Mouse (Mus musculus) intestine, embryonic 15.5 days (tissue): ENCODE results near the gene Phc3. TPM values are rescaled to one million over a fixed set of nuclear protein-coding genes. Genes with fewer than 3 reads are reported as not detected.

Experiments used
- ATAC-seq: fragments of 200-750 bp; cut with Nextera tagmentation; 2 replicates; pipeline ENCODE4 v1.8.0; 2017; ENCODE audit warnings: moderate TSS enrichment, moderate library complexity
- H3K27ac ChIP-seq: fragments of 300-500 bp; sonication (generic); 2 replicates; pipeline ENCODE4 v1.5.1; 2015; ENCODE audit warnings: mild to moderate bottlenecking, inconsistent platforms
- H3K27me3 ChIP-seq: fragments of 300-500 bp; sonication (generic); replicated peaks from 2 replicates; pipeline ENCODE4 v1.6.1; 2015; ENCODE audit warnings: inconsistent platforms
- H3K36me3 ChIP-seq: fragments of 300-500 bp; sonication (generic); 2 replicates; pipeline ENCODE4 v1.6.1; 2015; ENCODE audit warnings: inconsistent platforms
- H3K4me1 ChIP-seq: fragments of 300-500 bp; sonication (generic); replicated peaks from 2 replicates; pipeline ENCODE4 v1.6.1; 2015; ENCODE audit warnings: inconsistent platforms
- H3K4me2 ChIP-seq: fragments of 300-500 bp; sonication (generic); replicated peaks from 2 replicates; pipeline ENCODE4 v1.6.1; 2015; ENCODE audit warnings: mild to moderate bottlenecking, inconsistent platforms
- H3K4me3 ChIP-seq: fragments of 300-500 bp; sonication (generic); replicated peaks from 2 replicates; pipeline ENCODE4 v1.5.1; 2015; ENCODE audit warnings: inconsistent platforms
- H3K9ac ChIP-seq: fragments of 300-500 bp; sonication (generic); 2 replicates; pipeline ENCODE4 v1.6.1; 2015; ENCODE audit warnings: inconsistent platforms
- H3K9me3 ChIP-seq: fragments of 300-500 bp; sonication (generic); 2 replicates; pipeline ENCODE4 v1.6.1; 2016; ENCODE audit warnings: inconsistent platforms
- WGBS: fragments of 180-500 bp; shearing (Covaris S2); methylation state at CpG from one replicate; pipeline ENCODE4 v1.1.7; 2015; 5-methylcytosine and 5-hydroxymethylcytosine counted together
- polyA plus RNA-seq: library from polyadenylated mRNA; unstranded; fragments of >200 nt; fragmentation: Nextera tagmentation; extraction: Ambion mirVana; gene quantifications from 2 replicates; pipeline ENCODE4 v1.2.1, GENCODE M21; 2015

The Phc3 gene
- polyA plus RNA-seq, 1 experiment from 2014 or later, result 5.5 TPM

DNA sequence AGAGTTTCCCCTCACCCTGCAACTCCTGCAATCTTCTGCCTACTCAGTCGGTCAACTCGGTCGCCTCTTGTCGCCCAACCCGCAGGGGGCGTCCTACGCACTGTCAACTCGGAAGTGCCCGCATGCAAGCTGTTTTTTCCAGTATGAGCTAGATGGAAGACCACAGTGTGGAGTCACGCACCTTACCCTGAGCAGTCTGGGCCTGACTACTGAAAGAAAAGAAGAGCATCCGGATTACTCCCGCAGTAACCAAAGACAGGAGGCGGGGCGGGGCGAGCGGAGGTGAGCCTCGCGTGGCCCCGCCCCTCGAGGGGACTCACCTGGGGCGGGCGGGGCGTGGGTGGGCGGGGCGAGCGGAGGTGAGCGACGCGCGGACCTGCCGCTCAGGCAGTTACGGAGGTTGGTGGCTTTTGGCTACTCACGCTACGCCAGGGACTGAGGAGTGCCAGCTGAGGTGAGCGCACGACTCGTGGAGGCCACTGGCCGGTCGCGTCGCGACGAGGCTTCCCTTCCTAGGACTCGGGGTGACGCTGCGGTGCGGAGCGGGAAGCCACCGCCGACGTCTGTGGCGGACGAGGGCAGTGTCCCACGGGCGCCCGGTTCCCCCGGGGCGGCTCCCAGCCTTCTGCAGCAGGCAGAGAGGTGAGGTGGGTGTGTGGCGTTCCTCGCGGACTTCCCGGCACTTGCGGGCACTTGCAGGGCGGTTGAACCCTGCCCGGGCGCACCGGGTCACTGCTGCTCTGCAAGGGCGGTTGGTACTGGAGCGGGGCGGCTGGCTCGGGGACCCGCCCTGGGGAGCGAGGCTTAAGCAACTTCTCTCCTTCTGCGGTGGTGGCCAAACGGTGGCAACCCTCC lies 113.4 kb downstream of the Phc3 start, which contains the start of gene Gpr160:
Gene Gpr160, plus strand, starts transcription at position 347 of the 855 bp plus-strand sequence.
- Histone ChIP-seq H3K4me3 (peak within 1 kb of the TSS; percentile 52), H3K27ac (peak within 1 kb of the TSS; percentile 52; the same call in 1 of the 2 replicates), H3K36me3 (no peaks in the 10 kb centered on the region), H3K4me2 (peak within 1 kb of the TSS; percentile 82), H3K4me1 (no peaks in the 10 kb centered on the region), H3K9me3 (no peaks in the 10 kb centered on the region), H3K27me3 (no peaks in the 10 kb centered on the region), H3K9ac (peak within 1 kb of the TSS; percentile 55)
- peak; percentile 96 for ATAC-seq
- under 1% methylated on average over 75 of the region's 75 CpGs for WGBS

DNA sequence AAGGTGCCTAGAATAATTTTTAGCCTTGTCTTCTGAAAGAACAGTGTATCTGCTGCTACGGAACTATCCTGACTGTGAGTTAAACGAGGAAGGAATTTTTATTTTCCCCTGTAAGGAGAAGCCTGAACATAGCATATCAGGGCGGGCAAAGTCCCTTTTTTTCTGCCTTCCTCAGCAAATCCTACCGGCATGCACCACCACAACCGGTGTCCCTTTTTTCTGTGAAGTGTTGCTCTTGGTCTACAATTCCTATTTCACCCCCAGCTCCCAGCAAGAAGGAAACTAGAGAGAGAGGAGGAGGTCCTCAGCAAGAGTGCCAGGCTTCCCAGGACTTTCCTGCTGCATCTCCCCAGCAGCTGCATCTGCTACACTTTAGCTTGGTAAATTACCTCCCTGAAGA lies 115.6 kb downstream of the Phc3 start:
- H3K4me3 ChIP-seq, result no peak overlapping the region
- no peaks in the 10 kb centered on the region for H3K27me3 ChIP-seq
- 70% methylated on average over 5 of the region's 5 CpGs for WGBS
- no peak overlapping the region for H3K9ac ChIP-seq
- ATAC-seq, result peak; percentile 21; the same call in 1 of the 2 replicates
- H3K36me3 ChIP-seq, result no peaks in the 10 kb centered on the region
- H3K4me1 ChIP-seq, result no peaks in the 10 kb centered on the region
- H3K9me3 ChIP-seq, result no peaks in the 10 kb centered on the region
- H3K27ac ChIP-seq, result no peak overlapping the region
- H3K4me2 ChIP-seq, result no peak overlapping the region

DNA sequence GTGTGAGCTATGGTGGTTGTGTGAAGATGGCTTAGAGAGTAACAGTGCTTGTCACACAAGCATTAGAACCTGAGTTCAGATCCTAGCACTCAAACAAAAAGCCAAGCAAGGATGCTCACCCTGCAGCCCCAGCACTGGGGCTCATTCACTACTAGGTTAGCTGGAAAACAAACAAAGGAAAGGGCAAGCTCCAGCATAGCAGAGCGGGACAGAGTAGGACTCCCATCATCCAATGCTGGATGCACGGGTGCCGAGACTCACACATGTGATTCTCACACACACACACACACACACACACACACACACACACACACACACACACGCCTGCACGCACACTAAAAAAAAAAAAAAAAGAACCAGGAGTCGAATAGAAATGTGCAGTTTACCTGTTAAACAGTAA lies 117.8 kb downstream of the Phc3 start:
- no peak for ATAC-seq
- H3K9ac ChIP-seq, result no peak overlapping the region
- no peak overlapping the region for H3K27ac ChIP-seq
- H3K4me3 ChIP-seq, result no peak overlapping the region
- H3K27me3 ChIP-seq, result no peaks in the 10 kb centered on the region
- H3K4me1 ChIP-seq, result no peaks in the 10 kb centered on the region
- H3K9me3 ChIP-seq, result no peaks in the 10 kb centered on the region
- WGBS, result 71% methylated on average over 6 of the region's 6 CpGs
- no peak overlapping the region for H3K4me2 ChIP-seq
- no peaks in the 10 kb centered on the region for H3K36me3 ChIP-seq

Other genes with a start within 250 kb of the Phc3 start
- not detected in 2 replicates for gene Samd7, start 223.1 kb downstream of the Phc3 start, polyA plus RNA-seq
- 68.3 and 83.5 TPM in 2 replicates for gene Sec62, start 176.5 kb downstream of the Phc3 start, polyA plus RNA-seq
- gene Gpr160, start 113.5 kb downstream of the Phc3 start, polyA plus RNA-seq, result 9.3 and 10.2 TPM in 2 replicates
- gene Prkci, start 26.3 kb upstream of the Phc3 start, polyA plus RNA-seq, result 33.7 and 38.5 TPM in 2 replicates
- gene Skil, start 125.6 kb upstream of the Phc3 start, polyA plus RNA-seq, result 17.5 and 21.3 TPM in 2 replicates
- gene Cldn11, start 180.5 kb upstream of the Phc3 start, polyA plus RNA-seq, result 4.9 and 7.3 TPM in 2 replicates